Mouse (Mus musculus) forelimb bud, embryonic 11.5 days (tissue): ENCODE measurements at regions not wholly inside any gene's neighbourhood (a gene's known extent, or its start where the extent isn't known, plus 50 kb on each side); places are given as distances from the start of the nearest gene placed in this dataset.

ENCODE experiments used
- DNase-seq: peaks from one replicate; pipeline ENCODE4 v3.0.0-alpha.2; 2012; ENCODE audit warnings: low read depth, low spot score

DNA sequence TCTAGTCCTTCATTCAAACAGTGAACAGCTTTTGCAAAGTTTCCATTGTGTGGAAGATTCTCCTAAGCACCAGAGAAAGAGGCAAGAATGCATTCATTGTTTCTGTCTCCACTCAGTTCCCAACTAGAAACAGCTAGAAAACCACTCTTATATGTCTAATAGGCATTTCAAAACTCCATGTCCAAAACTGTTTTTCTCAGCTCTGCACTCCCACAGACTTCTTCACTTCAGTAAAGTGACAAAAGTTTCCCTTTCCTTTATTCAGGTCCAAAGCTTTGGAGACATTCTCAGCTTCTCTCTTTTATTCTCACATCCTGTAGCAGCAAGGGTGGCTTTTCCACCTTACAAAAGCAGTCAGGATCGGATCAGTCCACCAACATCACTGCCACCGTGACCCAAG, 166.0 kb downstream of the Mreg start:
- no peak for DNase-seq

DNA sequence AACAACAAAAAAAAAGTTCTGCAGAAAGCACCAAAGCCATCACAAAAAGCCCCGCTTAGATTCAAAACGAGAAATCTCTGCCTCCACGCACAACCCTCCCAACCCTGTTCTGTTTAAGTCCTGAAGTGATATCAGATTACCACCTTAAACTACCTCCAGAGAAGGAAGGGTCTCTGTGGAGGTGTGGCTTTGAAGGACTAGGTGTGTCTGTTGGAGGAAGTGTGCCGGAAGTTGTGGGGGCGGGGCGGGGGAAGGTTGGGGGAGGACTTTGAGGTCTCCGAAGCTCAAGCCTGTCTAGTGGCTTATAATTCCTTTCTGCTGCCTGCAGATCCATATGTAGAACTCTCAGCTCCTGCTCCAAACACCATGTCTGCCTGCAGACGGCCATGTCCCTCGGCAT, 173.6 kb downstream of the Mreg start:
- no peak for DNase-seq

DNA sequence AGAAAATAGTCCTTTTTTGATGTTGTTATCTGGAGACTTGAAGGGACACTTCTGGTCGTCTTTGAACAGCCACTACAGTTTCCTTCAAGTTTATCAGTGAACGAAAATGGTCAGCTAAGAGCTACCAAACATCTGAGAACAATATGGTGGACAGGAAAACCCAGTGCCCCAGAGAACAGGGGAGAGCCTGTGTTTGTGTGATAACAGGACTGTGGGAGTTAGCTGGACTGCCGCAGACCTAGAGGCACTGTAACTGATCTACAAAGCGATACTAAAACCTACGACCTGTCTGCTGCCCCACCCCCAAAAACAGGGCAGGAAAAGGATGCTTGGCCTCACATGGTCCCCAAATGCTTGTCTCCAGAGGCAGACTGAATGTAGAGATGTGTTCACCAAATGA, 175.5 kb downstream of the Mreg start:
- no peak for DNase-seq

DNA sequence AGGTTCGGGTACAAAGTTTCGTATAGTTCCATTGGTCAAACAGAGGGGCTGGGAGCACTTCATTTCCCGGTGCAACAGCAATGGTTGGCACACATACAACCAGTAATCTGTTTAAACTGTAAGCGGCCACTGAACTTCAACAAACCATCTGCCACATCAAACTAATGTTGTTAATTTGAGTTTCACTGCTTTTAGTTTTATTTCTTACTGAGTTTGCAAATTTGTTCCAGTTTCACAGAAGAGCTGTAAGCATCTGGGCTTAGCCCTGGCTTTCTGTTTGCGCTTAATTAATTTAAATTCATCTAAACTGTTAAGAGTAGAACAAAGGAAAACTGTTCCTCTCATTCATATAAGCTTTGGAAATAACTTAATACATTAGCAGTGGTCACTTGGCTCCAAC, 176.0 kb downstream of the Mreg start:
- no peak for DNase-seq

DNA sequence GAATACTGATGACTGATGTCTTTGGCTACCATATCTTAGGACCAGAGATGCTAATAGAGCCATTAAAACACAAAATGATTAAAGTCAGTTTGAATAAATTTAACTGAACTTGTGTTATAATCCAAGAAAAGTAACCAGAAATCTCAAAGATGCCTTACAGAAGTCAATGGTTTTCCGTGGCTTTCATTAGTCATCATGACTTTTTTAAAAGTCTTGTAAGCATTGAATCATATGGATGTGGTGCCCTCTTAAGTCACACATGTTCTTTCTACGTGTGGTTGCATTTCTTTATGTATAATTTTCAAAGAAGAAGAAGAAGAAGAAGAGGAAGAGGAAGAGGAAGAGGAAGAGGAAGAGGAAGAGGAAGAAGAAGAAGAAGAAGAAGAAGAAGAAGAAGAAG, 178.2 kb downstream of the Mreg start:
- no peak for DNase-seq

DNA sequence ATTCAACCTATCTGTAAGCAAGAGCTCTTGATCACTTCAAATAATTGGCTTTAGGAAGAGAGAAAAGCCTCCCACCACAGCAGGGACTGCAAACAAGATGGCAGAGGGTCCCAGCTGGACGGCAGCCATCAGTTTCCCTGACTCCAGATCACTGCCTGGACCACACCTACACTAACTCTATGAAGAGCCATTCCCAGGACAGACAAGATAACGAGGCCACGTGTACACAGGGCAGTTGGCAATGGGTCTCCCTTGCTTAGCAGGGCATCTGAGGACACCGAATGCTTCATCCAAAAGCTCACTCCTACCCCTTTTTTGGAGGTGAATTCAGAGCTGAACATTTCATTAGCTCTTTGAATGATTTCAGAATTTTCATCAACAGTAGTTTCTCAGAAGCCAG, 179.9 kb downstream of the Mreg start:
- DNase-seq: no peak

DNA sequence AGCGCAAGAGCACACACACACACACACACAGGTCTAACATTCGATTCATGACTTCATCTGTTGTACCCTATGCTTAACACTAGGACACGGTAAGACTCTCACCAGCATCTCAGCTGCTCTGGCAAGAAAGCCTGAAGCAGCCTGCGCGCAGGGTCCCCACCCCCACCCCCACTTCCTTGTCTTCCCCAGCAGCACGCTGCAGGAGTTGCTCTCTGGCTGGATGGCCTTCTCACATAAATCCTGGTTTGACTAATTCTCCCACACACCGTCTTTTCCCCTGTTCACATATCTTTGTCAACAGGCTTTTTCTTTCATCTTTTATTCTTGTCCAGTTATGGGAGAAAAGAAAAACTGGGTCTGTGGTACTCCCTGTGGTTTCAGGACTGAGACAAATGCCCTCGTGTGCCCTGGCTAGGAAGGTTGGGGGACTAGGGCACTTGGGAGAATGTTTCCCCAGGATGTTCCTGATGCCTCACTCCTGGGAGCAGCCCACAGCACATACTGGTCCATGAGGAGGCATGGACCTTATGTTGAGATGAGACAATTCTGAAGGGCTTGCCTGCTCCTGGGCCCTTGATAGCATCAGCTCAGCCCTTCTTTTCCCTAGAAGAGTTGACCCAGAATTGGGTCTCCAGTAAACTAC, 181.2 kb downstream of the Mreg start:
- no peak for DNase-seq

DNA sequence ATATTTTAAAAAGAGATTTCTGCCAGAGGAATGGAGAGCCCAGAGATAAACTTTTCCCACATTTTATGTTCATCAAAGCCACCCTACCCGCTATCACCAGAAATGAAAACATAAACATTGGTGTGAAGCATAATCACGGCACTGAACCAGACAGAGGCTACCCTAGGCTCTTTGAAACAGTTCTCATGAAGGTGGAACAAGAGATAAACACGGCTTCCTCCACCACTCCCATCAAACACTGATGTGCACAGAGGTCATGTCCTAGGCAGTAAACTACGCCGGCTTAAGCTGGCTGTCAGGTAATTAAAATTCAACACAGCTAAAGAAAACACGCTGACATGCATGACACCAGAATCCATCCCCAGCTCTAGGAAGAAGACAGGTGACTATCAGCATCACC, 182.5 kb downstream of the Mreg start:
- no peak for DNase-seq

DNA sequence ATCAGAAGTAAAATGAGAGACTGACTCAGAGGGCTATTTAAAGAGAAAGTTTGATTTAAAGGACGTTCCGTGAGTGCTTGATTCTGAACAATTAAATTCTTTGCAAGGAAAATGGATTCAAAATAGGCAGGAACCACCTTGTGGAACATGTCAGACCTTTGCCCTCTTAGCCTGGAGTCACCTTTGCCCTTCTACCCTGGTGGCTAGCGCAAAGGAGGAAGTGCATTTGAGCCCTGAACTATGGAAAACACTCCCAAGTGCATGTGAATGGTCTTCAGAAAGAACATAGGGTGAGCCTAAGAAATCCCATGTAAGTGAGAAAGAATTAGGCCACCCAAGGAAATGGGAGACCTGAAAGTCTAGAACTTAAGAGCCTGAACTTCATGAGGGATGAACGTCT, 185.2 kb downstream of the Mreg start:
- DNase-seq: no peak

DNA sequence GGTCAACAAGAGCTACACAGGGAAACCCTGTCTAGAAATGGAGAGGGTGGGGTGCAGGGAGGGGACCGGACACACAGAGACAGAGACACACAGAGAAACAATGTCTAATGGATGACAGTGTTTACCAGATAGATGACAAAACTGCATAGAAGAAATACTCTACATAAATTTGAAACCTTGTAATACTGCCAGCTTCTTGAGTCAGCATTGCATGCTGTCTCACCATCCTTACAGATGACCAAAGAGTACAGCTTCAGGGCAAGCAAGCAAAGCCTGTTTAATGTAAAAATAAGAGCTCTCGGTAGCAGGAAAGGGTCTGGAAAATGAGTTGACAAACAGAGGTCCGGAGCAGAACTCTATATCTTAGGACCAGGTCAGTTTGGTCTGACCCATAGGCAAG, 189.5 kb downstream of the Mreg start:
- DNase-seq: no peak

DNA sequence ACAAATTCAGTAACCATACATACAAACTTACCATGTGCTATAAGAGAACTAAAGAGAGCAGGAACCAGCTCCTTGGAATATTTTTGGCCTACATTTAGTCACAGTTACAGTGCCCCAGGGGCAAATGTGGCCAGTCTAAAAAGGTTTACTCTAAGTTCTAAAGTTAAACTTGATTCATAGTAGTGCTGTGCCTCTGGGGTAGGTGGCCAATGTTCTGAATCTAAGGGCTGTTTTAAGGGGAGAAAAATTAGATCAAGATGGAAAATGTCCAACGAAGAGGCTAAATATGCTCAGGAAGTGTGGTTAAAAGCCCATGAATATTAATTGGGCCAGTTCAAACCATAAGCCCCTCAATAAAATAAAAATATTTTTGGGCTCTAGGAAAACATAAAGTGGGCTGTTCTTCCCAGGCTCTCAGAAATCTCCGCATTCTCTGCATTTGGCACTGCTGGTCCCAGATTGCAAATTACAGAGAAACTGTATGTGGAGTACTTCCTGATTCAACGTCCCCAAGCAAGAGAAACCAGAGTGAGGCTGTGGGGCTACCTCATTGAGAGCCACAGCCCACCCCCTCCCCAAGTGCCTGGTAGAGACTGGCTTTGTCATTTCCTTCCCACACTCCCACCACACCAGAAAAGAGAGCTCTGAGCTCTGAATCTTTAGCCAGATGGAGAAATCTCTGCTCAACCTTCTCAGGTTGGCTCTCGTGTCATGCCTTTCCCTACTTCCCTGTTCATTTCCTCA, 193.5 kb downstream of the Mreg start:
- no peak for DNase-seq

DNA sequence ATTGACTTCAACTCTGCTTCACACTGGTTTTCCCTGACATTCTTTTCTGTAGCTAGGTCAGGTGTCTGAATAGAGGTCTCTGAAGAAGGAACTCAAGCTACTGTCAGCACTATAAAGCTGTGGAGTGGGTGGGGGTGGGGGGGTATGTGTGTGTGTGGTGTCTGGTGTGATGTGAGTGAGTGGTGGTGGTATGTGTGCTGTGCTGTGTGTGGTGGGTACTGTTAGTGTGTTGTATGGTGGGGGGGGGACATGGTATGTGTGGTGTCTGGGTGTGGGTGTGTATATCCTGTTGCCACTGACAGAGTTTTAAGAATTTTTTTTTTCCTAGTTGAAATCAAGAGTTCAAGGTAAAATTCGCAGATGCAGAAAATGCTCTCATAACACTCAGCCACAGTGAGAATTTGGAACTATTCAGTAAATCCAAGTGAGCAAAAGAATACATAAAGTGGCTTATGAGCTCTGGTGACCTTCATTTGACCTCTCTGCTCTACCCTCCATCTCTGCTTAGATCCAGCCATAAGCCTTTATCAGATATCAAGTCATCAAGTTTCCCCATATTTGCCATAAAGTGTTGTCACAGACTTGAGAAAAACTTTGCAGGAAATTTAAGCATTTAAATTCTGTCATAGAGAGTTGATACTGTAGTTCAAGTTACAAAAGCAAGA, 194.2 kb downstream of the Mreg start:
- DNase-seq: no peak

DNA sequence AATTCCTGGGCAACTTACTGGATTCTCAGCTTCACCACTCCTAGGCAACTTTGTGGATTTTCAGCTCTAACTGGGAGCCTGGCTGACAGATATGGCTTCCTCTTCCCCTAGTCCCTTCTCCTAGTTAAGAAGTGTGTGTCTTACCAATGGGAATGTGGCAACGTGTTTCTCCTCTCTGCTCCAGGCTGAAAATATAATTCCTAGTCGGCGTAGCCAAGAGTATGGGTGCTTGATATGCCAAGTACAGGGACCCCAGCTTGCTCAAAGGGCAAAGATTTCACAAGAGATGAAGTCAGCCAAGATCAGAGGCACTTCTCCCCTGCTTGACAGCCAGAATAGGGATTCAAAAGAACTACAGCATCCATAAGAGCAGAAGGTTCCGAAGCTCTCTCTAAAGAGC, 196.6 kb downstream of the Mreg start:
- DNase-seq: no peak

DNA sequence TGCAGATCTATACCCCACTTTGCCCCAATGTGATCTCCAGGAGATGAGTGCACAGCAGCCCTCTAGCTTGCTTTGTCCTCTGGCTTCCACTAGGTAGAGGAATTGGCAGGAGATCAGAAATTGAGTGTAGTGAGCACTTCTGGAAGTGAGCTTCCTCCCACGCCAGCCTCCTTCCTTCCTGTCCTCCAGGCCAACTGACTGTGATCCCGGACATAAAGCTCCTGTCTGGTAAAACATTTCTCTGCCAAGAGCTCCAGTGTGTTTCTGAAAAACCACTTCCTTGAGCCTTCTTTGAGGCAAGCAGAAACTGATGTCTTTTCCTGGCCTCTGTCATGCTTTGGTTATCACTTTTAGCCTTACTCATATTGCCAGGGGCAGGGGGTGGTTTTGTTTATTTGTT, 197.5 kb downstream of the Mreg start:
- no peak for DNase-seq

DNA sequence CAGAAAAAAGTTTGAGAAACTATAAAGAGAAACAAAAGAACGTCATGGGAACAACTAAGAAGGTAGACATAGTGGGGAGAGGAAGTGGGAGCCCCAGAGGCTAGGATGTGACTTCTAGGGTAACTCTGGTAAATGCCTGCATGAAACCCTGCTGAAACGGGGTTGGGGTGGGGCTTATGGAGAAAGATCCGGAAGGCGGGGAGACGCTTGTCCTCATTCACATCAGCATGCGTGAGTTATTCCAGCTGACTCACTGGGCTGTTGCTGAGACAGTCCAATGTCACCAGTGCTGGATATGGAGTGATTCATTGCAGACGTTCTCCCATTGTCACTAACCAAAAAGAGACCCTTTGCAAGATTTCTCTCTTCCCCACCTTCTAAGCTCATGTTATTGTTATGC, 198.2 kb downstream of the Mreg start:
- no peak for DNase-seq

DNA sequence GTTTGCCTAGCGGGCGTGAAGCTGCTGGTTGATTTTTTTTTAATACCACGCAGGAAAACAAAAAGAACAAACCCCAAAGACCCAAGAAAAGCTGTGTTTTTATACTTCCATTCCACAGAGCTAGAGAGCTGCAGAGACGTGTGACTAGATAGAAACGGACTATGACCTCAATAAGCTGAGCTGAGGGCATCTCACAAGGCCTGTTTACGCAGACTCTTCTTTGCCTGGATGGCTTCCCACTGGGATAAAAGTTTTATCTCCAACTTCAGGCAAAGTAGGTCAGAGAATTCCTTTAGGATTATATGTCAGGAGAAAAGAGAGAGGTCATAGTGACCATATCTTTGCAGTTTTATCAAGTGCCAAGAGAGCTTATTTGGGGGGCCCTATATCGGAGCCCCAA, 199.4 kb downstream of the Mreg start:
- DNase-seq: no peak

DNA sequence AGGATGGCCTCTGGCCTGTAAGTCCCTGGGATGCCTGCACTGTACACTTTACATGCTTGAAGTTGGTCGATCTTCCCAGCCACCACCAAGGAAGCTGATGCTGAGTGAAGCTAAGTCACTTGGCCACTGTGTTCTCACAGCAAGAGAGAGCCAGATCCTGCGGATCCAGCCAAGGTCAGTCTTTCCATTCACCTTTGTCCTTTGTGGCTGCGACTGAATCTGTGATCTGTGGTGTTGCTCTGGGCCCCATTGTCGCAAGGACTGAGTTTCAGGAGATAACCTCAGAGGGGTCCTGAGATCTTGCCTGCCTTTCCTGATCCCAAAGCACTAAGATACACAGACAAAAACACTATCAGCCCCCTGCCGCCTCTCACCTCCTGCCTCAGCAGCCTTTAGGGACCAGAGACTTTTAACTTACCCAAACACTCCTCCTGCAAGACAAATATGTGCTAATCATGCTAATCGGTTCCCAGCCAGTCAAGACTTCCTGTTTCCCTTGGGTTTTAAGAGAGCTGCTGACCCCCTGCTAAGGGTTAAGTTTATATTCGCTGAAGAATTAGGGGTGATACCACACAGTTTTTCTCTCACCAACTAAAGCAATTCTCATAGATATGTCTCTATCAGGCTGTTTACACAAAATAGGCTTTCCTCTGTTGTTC, 202.7 kb downstream of the Mreg start:
- DNase-seq: no peak

DNA sequence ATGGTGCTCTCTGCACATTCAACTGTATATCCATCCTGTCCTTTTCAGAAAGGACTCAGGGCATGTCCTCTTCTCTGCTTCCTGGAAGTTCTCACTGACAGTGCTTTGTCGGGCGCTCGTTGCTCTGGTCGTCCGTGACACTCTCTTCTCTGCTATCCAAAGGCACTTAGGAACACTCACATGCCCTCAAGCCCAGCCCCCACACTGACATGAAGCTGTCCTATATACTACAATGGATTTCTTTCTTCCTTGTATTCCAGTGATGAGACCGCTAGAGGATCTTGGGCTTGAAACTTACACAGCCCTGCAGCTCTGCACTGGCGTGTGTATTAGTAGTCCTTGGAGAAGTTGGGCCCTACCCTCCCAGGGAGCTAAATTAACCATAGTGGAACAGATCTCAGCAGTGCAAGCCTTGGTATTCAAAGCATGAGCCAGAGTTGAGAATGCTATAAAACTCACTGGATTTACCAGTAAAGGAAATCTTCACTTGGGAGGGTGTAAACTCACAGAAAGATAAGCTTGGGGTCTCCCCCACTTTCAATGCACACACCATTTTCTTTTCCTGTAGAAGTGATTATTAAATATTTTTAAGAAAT, 205.3 kb downstream of the Mreg start:
- no peak for DNase-seq

DNA sequence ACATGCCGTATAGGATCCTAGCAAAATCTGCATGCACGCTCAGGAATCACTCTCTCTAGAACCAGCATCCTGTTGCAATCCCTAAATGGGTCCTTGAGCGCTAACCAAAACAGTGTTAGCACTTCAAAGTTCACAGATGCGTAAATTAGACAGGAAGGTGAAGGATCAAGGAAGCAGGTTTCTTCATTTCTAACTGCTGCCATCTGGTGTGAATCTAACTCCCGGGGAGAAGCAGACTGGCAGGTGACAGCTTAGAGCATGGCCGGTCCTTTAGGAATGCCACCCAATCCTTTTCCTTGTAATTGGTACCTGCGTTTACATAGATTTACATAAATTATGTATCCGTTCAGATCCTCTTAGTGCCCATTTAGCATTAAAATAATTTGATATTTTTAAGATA, 206.2 kb downstream of the Mreg start:
- DNase-seq: peak; percentile 20

DNA sequence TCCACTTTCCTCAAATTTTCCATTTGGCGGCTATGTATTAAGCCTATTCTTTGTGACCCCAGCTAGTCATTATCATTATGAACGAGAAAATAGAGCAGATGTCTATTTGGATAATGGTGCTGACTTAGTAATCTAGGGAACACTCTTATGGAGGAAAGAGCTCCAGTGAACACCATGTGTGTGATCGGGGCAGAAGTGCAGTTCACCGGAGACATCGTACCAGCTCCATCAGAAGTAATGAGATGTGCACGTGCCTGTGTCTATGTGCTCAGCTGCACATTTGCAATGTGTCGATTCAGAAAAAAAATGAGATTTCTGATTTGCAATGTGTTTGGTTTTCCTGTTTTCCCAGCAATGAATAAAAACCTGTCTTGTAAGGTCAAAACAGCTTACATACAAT, 206.6 kb downstream of the Mreg start:
- no peak for DNase-seq

DNA sequence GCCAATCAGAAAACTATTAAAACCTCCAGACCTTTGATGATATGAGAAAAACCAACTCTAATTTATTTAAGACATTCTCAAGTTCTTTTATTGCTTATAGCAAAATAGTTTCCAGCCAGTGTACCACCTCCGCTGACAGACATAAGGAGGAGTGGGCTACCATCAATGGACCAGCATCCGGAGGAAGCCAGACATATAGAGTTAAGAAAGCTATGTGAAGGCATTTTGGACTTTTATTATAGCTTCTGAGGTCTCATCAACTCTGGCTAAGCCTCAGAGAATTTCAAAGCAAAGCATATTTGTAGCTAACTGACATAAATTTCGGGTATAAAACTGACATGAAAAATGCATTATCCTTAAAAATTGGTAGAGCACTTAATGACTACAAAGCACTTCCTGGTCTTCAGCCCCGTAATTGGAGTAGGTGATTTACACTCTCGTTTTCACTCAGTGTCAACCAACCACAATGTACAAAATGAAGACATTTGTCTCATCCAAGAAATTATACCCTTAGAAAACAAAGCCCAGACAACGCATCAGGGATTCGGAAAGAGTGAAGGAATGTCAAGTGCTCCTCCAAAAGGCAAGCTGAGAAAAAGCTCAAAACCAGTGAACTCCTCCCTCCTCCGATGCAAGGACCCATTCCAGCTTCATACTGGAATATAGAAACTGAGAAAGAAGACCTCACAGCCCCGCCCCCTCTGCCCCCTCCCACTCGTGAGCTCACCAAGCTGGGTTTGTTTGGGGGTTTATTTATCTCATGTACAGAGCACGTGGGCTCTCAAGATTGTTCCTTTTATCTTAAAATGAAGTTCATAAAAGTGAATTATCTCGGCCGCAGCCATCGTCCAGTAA, 208.5 kb downstream of the Mreg start:
- no peak for DNase-seq
